Comparison of ENCODE assay signal across 28 mouse cellular contexts in genomic region chr7:117755830-117756229, GRCm38 (mm10).
"Had no signal": no experiment of that assay in that cellular context is flagged by ENCODE, and none has a peak within 500 bp of the region (broad histone marks: within the 10 kb centered on the region; RNA-seq: fewer than 3 reads in every experiment).

No protein-coding gene starts in this region.

- ATAC-seq: hindbrain, embryonic 16.5 days; inflammation-experienced regulatory T-cells, adult 6 months; intestine, embryonic 16.5 days; liver, embryonic 12.5 days had no signal

- H3K4me2 ChIP-seq: heart, embryonic 11.5 days; heart, embryonic 13.5 days; heart, embryonic 15.5 days; hindbrain, embryonic 12.5 days; hindbrain, embryonic 14.5 days; kidney, embryonic 15.5 days; limb, embryonic 13.5 days; limb, embryonic 15.5 days; liver, embryonic 12.5 days had no signal

- DNase-seq: gastrocnemius, adult 2 months; gastrocnemius, postnatal 10 days; gastrocnemius, postnatal 25 days; heart, adult 2 months; heart, postnatal 14 days; heart, postnatal 4 days; kidney, adult 11 months; kidney, adult 2 months; kidney, adult 9 months; kidney, postnatal 14 days; kidney, postnatal 36 days; layer of hippocampus, adult 9-11 months; layer of hippocampus, postnatal 36 days; left cerebral cortex, postnatal 4 days had no signal

- H3K27me3 ChIP-seq: heart, embryonic 13.5 days; heart, embryonic 15.5 days; hindbrain, embryonic 12.5 days; kidney, embryonic 15.5 days; limb, embryonic 13.5 days; limb, embryonic 15.5 days; liver, embryonic 12.5 days had no signal

- H3K4me1 ChIP-seq: heart, embryonic 15.5 days; hindbrain, embryonic 12.5 days had no signal

- H3K36me3 ChIP-seq: heart, embryonic 13.5 days; heart, embryonic 15.5 days; hindbrain, embryonic 10.5 days; hindbrain, embryonic 12.5 days; kidney, embryonic 15.5 days; limb, embryonic 13.5 days; limb, embryonic 15.5 days; liver, embryonic 12.5 days had no signal

- H3K9ac ChIP-seq: heart, embryonic 13.5 days; heart, embryonic 15.5 days; hindbrain, embryonic 12.5 days; hindbrain, embryonic 14.5 days; kidney, embryonic 15.5 days; limb, embryonic 13.5 days; limb, embryonic 15.5 days; liver, embryonic 12.5 days had no signal

- H3K4me3 ChIP-seq: gastrocnemius, adult 2 months; heart, adult 2 months; heart, embryonic 13.5 days; heart, embryonic 15.5 days; hindbrain, embryonic 10.5 days; hindbrain, embryonic 12.5 days; kidney, embryonic 15.5 days; limb, embryonic 13.5 days; limb, embryonic 15.5 days; liver, embryonic 12.5 days had no signal

- H3K27ac ChIP-seq: gastrocnemius, adult 2 months; heart, adult 2 months; heart, embryonic 13.5 days; heart, embryonic 15.5 days; hindbrain, embryonic 10.5 days; hindbrain, embryonic 12.5 days; hindbrain, embryonic 14.5 days; kidney, embryonic 15.5 days; kidney, postnatal 0 days; limb, embryonic 13.5 days; limb, embryonic 15.5 days; liver, embryonic 12.5 days had no signal

- H3K9me3 ChIP-seq: heart, embryonic 13.5 days; heart, embryonic 15.5 days; hindbrain, embryonic 10.5 days; hindbrain, embryonic 12.5 days; kidney, embryonic 15.5 days; limb, embryonic 13.5 days; limb, embryonic 15.5 days; liver, embryonic 12.5 days had no signal
